Comparison of ENCODE assay signal across 24 mouse cellular contexts in genomic region chr1:74778934-74779486, GRCm38 (mm10). TPM values are rescaled to one million over a fixed set of nuclear protein-coding genes. Genes with fewer than 3 reads are reported as not detected.
"Had no signal": no experiment of that assay in that cellular context is flagged by ENCODE, and none has a peak within 500 bp of the region (broad histone marks: within the 10 kb centered on the region; RNA-seq: fewer than 3 reads in every experiment).

No protein-coding gene starts in this region.

- H3K9me3 ChIP-seq: intestine, embryonic 15.5 days; liver, embryonic 13.5 days; midbrain, embryonic 12.5 days; midbrain, embryonic 15.5 days; neural tube, embryonic 12.5 days; neural tube, embryonic 15.5 days; stomach, embryonic 15.5 days had no signal

- H3K36me3 ChIP-seq: intestine, embryonic 15.5 days; liver, embryonic 13.5 days; midbrain, embryonic 12.5 days; midbrain, embryonic 15.5 days; neural tube, embryonic 12.5 days; neural tube, embryonic 15.5 days; stomach, embryonic 15.5 days had no signal

- H3K4me2 ChIP-seq: intestine, embryonic 15.5 days; liver, embryonic 13.5 days; midbrain, embryonic 12.5 days; midbrain, embryonic 15.5 days; neural tube, embryonic 12.5 days; neural tube, embryonic 15.5 days; stomach, embryonic 15.5 days had no signal

- DNase-seq: kidney, adult 11 months; kidney, adult 8-10 months; kidney, postnatal 25 days; layer of hippocampus, adult 9-11 months; layer of hippocampus, postnatal 36 days; liver, embryonic 13.5 days; lung, adult 2 months; lung, postnatal 14 days; lung, postnatal 4 days; retina, postnatal 1 day; right cerebral cortex, postnatal 25 days; spleen, adult 18-20 months; thymus, postnatal 25 days had no signal

- H3K9ac ChIP-seq: intestine, embryonic 15.5 days; liver, embryonic 13.5 days; midbrain, embryonic 12.5 days; midbrain, embryonic 15.5 days; neural tube, embryonic 12.5 days; neural tube, embryonic 15.5 days; stomach, embryonic 15.5 days had no signal

- H3K27ac ChIP-seq: intestine, embryonic 15.5 days; layer of hippocampus, adult 2 months; left cerebral cortex, adult 2 months; liver, embryonic 13.5 days; midbrain, embryonic 12.5 days; midbrain, embryonic 15.5 days; neural tube, embryonic 12.5 days; neural tube, embryonic 15.5 days; stomach, embryonic 15.5 days had no signal

- H3K4me3 ChIP-seq: intestine, embryonic 15.5 days; layer of hippocampus, adult 2 months; left cerebral cortex, adult 2 months; liver, embryonic 13.5 days; midbrain, embryonic 12.5 days; midbrain, embryonic 15.5 days; neural tube, embryonic 12.5 days; neural tube, embryonic 15.5 days; stomach, embryonic 15.5 days had no signal

- ATAC-seq: intestine, embryonic 15.5 days; midbrain, embryonic 15.5 days had no signal

RNA-seq across cellular contexts. Expression of gene Wnt10a, which starts 12.3 kb away (rescaled TPM):
- polyA plus RNA-seq: liver, adult 2 months; liver, embryonic 13.5 days; liver, embryonic 16.5 days had no signal

RNA-seq across cellular contexts. Expression of gene Prkag3, which starts 30.0 kb away (rescaled TPM):
- polyA plus RNA-seq: limb, embryonic 11.5 days; liver, adult 2 months; midbrain, embryonic 12.5 days; midbrain, embryonic 15.5 days had no signal
